Mouse (Mus musculus) kidney, adult 18-20 months (tissue): ENCODE measurements around the gene Slirp.

Experiments used
- DNase-seq: peaks from one replicate; pipeline ENCODE4 v3.0.0; 2021

Slirp gene

DNA sequence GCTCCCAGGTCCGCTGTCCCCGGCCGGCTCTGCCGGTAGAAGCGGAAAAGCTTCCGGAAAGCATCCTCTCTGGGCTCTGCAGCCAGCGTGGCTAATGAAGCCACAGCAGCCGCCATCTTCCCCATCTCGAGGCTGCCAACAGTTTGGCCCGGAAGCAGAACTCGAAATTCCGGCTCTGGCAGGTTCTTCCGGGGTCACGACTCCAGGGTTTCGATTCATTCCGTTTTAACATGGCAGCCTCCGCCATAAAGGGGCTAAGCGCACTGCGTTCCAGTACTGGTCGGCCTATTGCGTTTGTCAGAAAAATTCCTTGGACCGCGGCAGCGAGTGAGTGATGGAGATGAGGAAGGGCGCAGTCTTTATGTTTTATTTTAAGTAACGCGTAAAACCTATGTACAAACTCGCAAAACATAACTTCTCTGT lies at the start of gene Slirp, which contains the start of gene Alkbh1:
Gene Slirp, plus strand, starts transcription at position 197 of the 423 bp plus-strand sequence.
Gene Alkbh1, minus strand, starts transcription at position 318 of the 423 bp plus-strand sequence.
- DNase-seq = peak; percentile 91

DNA sequence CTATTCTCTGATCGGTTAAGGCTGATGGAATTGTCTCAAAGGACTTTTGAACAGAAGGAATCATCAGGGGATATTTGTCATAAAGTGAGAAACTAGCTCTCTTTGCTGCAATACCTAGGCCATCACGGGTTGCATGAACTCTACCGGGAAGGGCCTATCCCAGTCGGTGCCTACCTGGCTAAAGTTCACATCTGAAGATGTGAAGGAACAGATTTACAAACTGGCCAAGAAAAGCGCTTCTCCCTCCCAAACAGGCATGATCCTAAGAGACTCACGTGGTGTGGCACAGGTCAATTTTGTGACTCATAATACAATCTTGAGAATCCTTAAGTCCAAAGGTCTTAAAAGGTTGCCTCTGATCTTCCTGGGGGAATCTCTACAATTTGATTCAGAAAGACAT lies 49.4 kb upstream of the Slirp start:
- DNase-seq = peak; percentile 25

GRCm38 (mm10) chr12:87397126-87397525 lies 46.6 kb upstream of the Slirp start:
- no peak for DNase-seq

DNA sequence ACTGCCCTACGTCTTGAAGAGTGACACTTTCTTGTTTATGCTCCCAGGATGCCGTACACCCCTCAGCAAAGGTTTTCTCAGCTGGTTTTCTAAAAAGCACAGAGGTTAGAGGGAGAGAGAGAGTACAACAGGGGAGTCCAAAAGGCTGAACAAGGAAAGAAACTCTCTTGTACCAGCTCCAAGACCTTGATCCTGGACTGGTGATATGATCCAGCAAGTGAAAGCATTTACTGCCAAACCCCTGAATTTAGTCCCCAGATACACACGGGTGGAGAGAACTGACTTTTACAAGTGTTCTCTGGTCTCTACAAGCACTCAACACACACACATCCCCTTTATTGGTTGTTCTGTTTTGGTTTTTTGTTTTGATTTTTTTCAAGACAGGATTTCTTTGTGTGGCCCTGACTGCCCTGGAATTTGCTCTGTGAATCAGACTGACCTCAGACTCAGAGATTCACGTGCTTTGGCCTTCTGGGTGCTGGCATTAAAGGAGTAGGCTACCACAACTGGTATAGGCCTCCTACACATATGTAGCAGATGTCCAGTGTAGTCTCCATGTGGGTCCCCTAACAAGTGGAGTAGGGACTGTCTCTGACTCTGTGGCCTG lies 45.8 kb upstream of the Slirp start:
- DNase-seq = peak; percentile 29

DNA sequence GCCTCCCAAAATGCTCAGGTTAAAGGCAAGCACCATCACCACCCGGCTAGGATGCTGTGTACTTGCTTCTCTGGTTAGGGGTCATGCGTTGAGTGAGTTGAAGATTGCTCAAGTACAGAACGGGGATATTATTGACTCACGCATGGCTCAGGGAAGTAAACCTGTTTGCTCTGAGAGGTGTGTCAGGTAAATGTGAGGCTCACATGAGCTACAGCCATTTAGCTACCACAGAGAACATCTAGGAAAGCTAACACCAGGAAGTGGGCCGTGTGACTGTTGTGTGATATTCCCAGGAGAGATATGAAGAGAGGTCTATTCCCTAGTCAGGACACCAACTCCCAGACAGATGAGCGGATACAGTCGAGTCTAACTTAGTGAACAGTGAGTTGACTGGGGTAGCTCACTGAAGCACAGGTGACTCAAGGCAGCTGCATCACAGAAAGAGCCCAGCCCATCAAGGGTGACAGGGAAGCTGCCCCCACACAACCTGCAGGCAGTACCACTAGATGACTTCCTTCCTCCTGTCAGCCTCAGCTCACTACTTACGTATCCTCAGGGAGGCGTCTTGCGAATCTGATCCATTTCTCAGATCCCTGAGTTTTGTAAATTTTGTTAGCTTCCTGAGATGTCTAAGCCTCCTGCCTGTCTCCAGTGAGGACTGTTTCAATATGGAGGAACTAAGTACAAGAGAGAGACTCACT lies 44.4 kb upstream of the Slirp start:
- no peak for DNase-seq

DNA sequence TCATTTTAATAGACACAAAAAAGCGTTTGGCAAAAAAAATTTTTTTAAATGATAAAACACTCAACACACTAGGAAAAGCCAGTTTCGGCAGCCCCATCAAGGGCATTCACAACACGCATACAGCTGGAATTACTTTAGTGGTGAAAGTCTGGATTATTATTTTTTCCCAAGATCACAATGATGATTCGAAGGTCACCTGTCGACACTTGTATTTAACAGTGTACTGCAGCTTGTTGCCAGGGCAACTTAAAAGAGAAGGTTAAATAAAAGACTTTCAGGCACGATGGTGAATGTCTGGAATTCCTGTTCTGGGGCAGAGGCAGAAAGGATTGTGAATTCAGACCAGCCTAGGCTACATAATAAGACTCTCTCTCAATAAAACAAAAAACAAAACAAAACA lies 41.8 kb upstream of the Slirp start:
- no peak for DNase-seq

DNA sequence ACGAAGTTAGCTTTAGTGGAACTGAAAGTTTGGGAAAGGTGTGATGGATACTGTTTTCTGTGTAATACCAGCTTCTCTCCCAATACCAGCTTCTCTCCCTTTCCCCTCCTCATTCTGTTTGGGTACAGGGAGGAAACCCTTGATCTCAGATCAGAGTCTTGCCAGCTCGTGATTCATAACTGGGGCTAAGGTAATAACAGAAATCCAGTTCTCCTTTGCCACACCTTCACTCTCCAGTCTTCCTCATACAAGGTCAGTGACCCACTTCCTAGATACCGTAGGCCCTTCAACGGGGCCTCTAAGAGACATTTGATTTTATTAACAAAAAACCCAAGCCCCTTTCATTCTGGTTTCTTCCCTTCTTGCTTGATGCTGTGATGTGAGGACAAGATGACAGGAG lies 38.5 kb upstream of the Slirp start:
- DNase-seq = no peak

DNA sequence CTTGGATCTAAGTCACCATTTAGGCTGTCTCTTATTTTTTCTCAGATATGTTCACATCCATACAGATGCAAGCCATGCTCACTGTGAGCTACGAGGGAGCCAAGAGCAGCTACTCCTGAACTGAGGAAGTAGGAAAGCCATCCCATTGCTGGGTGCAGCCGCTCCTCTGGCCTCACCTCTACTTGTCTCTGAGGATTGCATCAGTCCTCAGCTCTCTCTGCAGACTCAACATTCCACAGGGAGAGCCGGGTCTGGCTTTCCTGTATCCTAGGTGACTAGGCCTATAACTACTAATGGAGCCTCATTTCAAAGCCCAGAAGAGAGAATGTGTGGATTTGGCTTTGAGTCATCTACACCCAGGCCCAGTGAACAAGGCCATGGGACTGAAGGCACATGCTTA lies 38.0 kb upstream of the Slirp start:
- no peak for DNase-seq

DNA sequence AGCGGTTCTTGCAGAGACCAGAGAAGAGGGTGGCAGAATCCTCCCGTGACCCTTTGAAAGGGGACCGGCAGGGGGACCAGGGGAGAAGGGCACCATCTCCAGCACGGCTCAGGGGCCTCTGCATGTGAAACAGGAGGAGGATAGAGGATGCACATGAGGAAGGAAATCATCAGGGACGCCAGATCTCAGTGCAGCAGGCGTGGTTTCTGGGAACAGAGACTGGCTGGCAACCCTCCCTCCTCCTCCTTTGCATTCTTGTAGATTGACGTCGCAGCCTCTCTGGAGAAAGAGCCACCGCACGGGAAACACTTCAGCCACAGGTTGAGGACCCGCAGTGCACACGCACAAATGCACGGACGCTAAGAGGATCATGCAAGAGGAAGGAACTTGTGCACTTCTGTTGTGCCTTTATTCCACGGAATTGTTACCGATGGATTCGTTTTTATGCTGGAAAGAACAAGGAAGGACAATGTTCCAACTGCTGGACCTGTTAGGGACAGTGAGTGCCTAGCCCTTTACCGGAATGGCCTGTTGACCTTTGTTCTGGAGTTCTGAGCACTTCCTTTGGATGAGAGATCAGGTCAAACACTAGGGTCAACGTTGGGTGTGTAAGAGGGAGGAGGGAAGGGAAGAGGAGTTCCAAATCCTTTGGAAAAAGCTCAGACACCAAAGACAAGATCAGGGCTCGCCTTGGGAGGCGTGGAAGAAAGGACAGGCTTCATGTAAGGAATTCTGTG lies 35.7 kb upstream of the Slirp start:
- peak; percentile 50 for DNase-seq

GRCm38 (mm10) chr12:87409123-87409522 lies 34.6 kb upstream of the Slirp start:
- no peak for DNase-seq

- DNase-seq = no peak
These were observed 32.7 kb upstream of the Slirp start for GRCm38 (mm10) chr12:87410999-87411398.

- peak; percentile 77 for DNase-seq
These were observed 30.4 kb upstream of the Slirp start for GRCm38 (mm10) chr12:87413179-87413790.

DNA sequence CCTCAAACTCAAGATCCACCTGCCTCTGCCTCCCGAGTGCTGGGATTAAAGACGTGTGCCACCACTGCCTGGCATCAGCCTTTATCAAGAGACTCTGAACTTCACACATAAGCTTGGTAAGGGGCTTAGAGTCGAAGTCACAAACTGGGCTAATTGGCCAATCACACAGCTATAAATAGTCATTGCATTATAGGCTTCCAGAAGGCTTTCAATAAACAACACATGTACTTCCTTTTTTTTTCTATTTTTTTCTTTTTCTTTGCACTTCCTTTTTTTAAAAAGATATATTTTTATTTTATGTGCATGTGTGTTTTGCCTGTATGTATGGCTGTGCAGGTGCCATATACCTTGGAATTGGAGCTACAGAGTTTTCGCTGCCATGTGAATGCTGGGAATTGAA lies 28.3 kb upstream of the Slirp start:
- no peak for DNase-seq

GRCm38 (mm10) chr12:87416690-87417089 lies 27.0 kb upstream of the Slirp start:
- peak; percentile 71 for DNase-seq

DNA sequence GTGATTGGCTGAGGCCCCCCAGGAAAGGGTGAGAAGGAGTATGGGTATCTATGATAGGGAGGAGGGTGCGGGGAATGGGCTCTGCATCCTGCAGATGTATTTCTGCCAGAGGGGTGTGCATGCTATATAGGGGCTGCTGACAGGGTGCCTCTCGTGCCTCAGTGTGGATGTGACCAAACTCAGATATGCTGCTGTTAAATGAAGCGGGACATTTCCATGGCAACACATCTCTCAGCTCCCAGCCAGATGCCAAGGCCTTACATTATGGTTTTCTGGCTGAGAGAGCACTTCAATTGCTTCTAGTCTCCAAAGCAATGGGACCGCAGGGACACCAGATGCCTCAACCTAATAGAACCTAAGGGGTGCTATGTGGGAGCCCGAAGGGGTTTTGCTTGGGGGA lies 24.8 kb upstream of the Slirp start:
- DNase-seq = no peak

DNA sequence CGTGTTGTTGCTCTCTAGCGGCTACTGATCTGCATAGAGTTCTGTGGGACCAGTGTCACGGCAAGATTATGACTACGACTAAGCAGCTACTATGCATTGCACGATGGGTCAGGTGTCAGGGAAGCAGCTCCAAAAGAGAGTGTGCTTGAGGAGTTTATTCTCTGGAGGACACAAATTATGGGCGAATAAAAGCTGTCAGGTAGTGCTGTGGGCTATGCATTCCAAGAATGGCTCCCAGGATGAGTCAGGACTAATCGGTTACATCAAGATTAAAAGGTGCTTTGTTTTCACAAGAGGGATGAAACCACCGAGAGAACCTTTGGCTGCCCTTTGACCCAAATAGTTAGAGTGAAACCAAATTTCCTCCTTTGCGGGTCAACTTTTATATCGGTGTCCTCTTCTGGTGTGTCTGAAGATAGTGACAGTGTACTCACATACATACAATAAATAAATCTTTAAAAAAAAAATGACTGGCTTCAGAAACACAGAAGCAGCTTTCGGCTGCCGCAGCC lies 23.7 kb upstream of the Slirp start:
- no peak for DNase-seq

DNA sequence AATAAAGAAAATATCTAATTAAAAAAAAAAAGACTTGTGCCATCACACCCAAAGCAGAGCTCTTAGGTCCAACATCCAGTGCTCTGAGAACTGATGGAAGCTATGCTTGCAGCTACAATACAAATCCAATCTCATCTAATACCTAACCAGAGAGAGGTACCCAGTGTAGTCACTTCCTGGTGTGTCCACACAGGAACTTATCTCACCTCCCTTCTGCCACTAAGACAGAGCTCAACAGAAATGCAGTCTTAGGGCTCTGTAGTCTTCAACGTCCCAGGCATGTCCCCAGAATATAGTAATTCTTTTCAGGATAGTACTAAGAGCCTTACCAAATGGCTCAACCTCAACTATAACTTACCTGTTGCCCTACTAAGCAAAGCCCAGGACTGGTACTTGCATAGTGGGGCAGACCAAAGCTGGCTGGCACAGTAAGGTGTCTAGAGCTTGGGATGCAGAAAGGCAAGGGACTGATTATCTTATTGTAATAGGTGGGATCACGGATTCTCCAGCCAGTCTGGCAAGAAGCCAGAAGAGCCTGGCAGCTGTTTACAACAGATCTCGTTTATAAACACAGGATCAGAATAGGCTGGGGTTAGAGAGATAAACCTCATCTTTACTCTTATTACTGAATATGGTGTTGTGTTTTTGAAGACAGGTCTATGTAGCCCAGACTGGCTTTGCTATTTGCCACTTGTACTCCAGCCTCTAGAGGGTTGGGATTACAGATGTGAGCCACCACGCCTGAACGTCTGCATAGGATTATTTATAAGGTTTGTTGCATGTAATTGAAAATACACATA lies 21.8 kb upstream of the Slirp start:
- no peak for DNase-seq

DNA sequence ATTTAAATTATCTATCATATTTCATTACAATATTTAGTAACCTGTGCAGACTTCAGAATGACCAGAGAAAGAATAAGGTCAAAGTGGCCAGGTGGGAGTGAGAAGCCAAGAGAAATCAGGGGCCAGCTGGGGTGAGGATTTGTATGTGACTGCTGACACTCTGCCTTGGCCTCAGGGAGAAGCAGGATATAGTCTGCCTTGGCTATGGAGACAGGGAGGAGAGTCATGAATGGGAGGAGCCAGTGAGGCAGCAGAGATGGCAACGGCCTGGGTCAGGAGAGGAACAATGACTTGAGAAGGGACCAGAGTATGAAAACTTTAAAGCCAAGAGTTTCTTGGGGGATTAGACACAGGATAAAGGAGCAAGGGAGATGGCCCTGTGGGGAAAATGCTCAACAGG lies 20.0 kb upstream of the Slirp start:
- no peak for DNase-seq

GRCm38 (mm10) chr12:87424516-87424915 lies 19.2 kb upstream of the Slirp start:
- no peak for DNase-seq

DNA sequence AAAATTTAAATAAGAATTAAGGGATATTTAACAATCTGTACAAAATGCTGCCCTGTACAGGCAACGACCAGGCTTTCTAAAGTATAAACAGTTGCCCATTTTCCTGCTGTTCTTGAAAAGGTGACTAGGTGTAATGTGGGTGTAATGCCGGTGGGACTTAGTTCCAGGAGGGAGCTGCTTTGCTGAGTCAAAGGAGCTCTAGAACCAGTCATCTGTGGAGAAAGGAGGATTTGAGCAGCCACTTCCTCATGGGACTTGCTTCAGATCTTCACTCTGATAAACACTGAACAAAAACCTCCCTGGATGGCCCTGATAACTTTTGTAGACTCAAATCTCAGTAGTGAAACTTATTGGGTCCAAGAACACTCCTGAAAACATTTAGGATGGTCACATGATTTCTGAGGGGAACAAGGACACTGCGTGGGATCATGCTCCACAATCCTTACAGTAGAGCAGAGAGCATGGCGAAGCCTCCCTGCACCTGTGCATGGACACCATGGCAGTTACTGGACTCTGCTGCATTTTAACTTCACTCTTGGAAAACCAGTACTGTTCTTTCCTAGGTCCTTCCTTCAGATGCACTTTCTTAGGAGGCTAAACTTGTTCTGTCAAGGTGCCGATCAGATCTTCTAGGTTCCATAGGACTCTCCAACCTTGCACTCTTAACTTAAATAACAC lies 17.2 kb upstream of the Slirp start:
- DNase-seq = no peak

GRCm38 (mm10) chr12:87428295-87428694 lies 15.4 kb upstream of the Slirp start:
- DNase-seq = no peak

DNA sequence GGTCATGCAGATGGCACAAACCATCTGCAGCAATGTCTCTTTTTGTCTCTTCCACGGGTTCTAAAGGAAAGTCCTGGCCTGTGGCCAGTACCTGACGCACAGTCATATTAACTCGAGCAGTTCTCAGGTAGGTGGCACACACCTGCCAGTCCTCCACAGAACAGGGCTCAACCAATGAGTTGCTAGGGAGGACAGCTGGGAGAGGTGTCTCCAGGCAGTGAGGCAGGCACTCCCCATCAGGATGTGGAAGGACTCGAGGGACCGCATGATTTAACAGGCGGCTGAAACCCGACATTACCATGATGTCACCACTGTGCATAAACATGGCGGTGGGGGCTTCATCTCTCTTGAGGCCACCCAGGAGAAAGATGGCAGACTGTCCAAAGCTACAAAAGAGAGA lies 14.8 kb upstream of the Slirp start:
- DNase-seq = no peak
